Mouse (Mus musculus): ENCODE measurements around the gene Zfp978. TPM values are rescaled to one million over a fixed set of nuclear protein-coding genes. Genes with fewer than 3 reads are reported as not detected.
"Not testable (repeated sequence)": the region's sequence is repeated elsewhere in the genome, so short reads cannot be mapped to it uniquely, and the experiment has no call there.

Gene Zfp978
- polyA plus RNA-seq (2017; shearing (Covaris generic)), result not detected

- not testable (repeated sequence) for ATAC-seq
These were observed at the start of gene Zfp978 for GRCm38 (mm10) chr4:147361003-147361402. TSS of gene Zfp978 (plus strand) at chr4:147361303.

- ATAC-seq, result peak; percentile 35
These were observed 25.9 kb upstream of the Zfp978 start for GRCm38 (mm10) chr4:147335036-147335690.

DNA sequence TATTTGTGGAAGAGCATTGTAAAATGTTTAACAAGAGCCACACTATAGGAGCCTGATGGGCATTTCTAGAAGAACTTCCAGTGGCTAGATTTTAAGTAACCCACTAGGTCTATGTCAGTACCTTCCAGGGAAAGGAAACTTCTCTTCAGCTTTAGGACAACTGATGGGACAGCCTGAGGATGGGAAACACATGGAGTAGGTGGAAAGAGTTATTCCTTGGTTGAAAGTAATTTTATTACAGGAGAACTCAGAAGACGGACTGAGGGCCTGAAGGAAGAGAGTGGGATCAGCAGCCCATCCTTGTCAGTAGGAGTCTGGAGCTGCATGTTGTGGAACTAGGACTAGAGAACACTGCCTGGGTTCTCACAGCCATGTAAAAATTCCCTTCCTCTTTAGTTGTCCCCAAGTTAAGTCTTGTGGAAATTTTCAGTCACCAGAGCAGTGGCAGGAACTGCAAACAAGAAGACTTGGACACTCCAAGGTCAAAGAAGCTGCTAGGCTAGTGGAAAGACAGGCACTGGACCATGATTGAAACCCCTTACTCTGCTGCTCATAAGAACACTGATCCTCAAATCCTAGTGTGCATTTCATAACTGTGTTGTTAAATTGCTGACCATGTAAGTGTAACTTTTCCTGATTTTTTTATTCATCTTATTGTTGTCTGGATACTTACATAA is 25.3 kb upstream of the Zfp978 start:
- peak; percentile 35 for ATAC-seq

DNA sequence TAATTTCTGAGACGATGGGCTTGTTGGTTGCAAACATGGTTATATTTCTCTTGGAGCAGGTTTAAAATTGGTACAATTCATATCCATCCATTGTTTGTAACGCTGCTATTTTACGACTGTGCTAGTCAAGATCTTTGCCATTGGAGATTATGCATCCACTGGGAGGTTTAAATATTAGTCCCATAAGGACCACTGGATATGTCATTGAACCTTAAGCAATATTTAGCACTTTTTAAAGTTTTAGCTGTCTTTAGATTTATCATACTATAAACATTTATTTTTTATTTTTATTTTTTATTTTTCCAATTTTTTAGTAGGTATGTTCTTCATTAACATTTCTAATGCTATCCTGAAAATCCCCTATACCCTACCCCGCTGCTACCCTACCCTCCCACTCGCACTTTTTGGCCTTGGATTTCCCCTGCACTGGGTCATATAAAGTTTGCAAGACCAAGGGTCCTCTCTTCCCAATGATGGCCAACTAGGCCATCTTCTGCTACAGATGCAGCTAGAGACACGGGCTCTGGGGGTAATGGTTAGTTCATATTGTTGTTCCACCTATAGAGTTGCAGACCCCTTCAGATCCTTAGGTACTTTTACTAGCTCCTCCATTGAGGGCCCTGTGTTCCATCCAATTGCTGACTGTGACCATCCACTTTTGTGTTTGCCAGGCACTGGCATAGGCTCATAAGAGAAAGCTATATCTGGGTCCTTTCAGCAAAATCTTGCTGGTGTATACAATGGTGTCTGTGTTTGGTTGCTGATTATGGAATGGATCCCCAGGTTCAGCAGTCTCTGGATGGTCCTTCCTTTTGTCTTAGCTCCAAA is 24.5 kb upstream of the Zfp978 start:
- ATAC-seq, result peak; percentile 16

DNA sequence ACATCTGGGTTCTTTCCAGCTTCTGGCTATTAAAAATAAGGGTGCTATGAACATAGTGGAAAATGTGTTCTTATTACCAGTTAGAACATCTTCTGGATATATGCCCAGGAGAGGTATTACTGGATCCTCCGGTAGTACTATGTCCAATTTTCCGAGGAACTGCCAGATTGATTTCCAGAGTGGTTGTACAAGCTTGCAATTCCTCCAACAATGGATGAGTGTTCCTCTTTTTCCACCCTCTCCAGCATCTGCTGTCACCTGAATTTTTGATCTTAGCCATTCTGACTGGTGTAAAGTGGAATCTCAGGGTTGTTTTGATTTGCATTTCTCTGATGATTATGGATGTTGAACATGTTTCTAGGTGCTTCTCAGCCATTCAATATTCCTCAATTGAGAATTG is 23.6 kb upstream of the Zfp978 start:
- not testable (repeated sequence) for ATAC-seq

- no peak for ATAC-seq
These were observed 23.0 kb upstream of the Zfp978 start for GRCm38 (mm10) chr4:147338032-147338610.

- ATAC-seq, result not testable (repeated sequence)
These were observed 22.4 kb upstream of the Zfp978 start for GRCm38 (mm10) chr4:147338706-147339105.

GRCm38 (mm10) chr4:147339601-147340219 is 21.4 kb upstream of the Zfp978 start:
- ATAC-seq, result not testable (repeated sequence)

DNA sequence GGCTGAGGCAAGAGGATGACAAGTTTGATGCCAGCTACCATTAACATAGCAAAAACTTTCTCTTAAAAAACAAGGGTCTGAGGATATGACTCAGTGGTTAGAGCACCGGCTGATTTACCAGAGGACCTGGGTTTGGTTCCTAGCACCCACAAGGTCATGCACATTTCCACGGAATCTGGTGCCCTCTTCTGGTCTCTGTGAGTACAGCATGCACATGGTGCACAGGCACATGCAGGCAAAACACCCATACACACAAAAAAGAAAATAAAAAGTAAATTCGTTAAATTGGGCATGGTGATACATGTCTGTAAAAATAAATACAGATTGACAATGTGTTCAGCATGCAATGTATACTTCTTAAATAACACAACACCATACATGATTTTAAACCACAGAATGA is 20.9 kb upstream of the Zfp978 start:
- not testable (repeated sequence) for ATAC-seq

DNA sequence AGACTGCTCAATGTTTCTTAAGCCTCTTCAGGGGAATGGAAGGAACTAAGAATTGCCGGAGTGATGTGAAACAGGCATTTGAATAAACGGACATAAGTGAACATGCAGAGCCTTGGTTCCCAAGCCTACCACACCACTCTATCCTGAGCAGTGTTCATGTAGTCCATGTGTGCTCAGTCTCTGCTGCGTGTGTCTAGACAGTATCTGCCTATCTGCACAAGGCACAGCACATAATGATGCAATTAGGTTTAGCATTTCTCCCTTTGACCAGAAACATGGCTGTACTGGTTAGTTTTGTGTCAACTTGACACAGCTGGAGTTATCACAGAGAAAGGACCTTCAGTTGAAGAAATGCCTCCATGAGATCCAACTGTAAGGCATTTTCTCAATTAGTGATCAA is 20.2 kb upstream of the Zfp978 start:
- not testable (repeated sequence) for ATAC-seq

DNA sequence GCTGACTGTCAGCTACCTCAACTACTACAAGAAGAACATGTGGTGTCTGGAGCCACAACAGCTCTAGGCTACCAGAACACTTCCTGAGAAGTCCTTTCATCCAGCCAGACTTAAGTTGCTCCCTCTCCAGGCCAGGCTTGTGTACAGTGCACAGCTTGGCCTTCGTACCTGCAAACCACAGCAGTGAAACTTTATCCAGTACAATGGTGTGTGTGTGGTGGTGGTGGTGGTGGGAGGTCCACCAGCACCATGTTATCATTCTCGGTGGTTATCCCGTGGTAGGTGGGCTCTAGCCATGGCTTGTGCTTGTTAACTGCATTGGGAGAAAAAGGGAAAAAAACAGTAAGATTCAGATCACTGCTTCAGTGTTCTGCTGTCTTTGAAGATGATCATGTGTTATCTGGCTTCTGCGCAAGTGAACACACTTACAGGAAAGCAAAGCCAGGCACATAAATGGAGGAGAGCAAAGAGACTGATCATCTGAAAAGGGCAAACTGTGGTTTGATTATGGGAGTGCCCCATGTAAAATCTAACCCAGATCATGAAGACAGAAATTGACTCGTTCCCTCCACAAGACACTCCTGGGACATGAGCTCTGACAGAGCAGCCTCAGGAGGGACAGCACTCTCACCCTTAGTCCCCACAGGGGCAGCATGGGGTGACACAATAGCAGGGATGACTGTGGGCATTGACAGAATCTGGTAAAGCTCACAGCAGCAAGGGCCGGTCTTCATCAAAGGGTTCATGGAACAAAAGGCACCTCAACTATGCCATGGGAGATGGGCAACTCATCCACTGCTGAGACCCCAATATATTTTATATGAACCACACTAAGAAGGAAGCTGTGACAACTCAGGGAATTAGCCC is 17.8 kb upstream of the Zfp978 start:
- ATAC-seq, result peak; percentile 49

- not testable (repeated sequence) for ATAC-seq
These were observed 16.0 kb upstream of the Zfp978 start for GRCm38 (mm10) chr4:147345061-147345554.

GRCm38 (mm10) chr4:147346361-147347035 is 14.6 kb upstream of the Zfp978 start:
- not testable (repeated sequence) for ATAC-seq

DNA sequence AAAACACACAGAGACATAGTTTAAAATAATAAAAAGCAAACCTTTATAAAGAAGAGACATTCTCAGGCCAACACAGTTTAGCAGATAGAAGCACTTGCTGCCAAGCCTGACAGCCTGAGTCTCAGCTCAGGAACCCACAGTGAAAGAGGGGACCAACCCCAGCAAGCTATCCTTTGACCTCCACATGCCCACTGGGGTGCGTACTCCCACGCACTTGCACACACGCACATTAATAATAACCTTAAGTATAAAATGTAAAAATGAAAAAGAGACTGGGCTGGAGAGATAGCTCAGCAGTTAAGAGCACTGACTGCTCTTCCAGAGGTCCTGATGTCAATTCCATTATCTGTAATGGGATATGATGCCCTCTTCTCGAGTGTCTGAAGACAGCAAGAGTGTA is 13.8 kb upstream of the Zfp978 start:
- not testable (repeated sequence) for ATAC-seq

GRCm38 (mm10) chr4:147347880-147348279 is 13.2 kb upstream of the Zfp978 start:
- not testable (repeated sequence) for ATAC-seq

DNA sequence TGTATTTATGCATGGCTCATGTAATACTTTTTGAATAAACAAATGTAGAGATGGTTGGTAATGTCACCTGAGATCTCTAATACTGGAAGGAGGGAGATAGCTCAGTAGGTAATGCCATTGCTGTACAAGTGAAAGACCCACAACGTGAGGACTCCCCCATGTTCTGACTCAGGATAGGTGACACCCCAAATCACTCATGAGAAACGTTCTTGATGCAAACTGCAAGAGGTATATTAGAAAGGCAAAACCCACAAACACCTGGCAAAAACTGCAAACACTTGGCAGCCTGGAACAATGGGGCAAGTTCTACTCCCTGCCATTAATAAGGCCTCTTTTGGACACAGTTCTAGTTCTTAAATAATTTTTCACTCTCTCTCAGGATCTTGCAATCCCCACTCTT is 12.7 kb upstream of the Zfp978 start:
- ATAC-seq, result not testable (repeated sequence)

DNA sequence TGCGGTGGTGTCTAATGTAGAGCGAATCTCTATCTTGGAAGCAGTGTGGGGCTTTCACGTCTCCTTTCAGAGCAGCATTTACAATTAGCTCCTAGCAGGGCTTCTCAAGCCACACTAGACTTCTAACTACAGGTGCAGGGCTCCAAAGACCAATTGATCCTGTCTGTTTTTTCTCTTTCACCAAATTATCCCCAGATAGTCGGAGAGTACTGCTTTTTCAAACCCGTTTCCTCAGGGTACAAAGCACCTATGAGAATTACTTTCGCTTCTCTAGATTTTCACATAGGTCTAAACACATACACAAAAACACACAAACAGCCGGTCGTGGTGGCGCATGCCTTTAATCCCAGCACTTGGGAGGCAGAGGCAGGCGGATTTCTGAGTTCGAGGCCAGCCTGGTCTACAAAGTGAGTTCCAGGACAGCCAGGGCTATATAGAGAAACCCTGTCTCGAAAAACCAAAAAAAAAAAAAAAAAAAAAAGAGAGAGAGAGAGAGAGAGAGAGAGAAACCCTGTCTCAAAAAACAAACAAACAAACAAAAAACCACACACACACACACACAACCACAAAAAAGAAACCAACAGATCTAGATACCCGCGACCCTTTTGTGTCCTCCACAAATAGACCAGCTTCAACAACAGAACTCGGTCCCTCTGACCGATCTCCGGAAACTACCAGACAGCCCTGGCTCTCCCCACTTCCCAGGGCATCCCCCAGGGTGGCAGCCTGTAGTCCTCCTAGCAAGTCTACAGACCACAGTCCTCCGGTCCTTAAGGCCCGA is 12.0 kb upstream of the Zfp978 start:
- ATAC-seq, result not testable (repeated sequence)

DNA sequence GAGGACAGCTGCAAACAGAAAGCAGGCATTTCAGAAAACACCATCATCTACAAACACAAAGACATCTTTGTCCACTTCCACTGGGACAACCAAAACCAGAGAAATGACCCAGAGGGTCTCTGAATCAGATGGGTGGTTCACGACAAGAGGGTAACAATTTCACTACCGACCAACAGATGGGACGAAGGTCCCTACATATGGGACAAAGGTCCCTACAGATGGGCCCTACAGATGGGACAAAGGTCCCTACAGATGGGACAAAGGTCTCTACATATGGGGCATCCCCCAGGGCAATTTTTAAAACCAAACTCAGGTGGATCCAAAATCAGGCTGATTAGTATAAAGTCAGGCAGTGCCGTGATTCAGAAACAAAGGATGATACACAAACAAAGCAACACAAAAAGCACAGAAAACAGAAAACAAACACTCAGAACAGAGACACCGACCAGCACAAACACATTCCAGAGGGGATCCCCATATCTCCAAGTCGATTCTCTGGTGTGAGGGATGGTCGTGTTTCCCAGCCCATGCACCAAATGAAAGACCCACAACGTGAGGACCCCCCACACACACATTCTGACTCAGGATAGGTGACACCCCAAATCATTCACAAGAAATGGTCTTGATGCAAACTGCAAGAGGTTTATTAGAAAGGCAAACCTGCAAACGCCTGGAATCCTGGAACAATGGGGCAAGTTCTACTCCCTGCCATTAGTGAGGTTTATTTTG is 11.3 kb upstream of the Zfp978 start:
- not testable (repeated sequence) for ATAC-seq

GRCm38 (mm10) chr4:147350541-147350940 is 10.6 kb upstream of the Zfp978 start:
- ATAC-seq, result not testable (repeated sequence)

All from CD4-positive, CD25-positive, alpha-beta regulatory T cell, adult 4 months (primary cell).